In genomic region chr8:44933478-44933877, GRCm38 (mm10) we compare ENCODE assay signal across 8 mouse cellular contexts. TPM values are rescaled to one million over a fixed set of nuclear protein-coding genes. Genes with fewer than 3 reads are reported as not detected.
DNase-seq lines count a peak whose midpoint lies in the region; ATAC-seq lines count a peak whose summit lies in the region.

No protein-coding gene starts in this region.

- H3K4me3 ChIP-seq in heart, embryonic 15.5 days, result peak overlapping the region; percentile 89
- no peak overlapping the region; the same call in 1 of the 2 replicates for H3K4me3 ChIP-seq in forebrain, embryonic 16.5 days (replicated peaks; ENCODE audit: low read length)
- peak overlapping the region; percentile 79 for H3K4me3 ChIP-seq in midbrain, embryonic 13.5 days (replicated peaks)

- no peaks in the 10 kb centered on the region for H3K9me3 ChIP-seq in heart, embryonic 15.5 days (replicated peaks)
- no peaks in the 10 kb centered on the region for H3K9me3 ChIP-seq in forebrain, embryonic 16.5 days (ENCODE audit: control insufficient read depth, low read length)
- H3K9me3 ChIP-seq in midbrain, embryonic 13.5 days, result no peaks in the 10 kb centered on the region

- H3K4me2 ChIP-seq in heart, embryonic 15.5 days, result peak overlapping the region; percentile 90
- peak overlapping the region; percentile 97 for H3K4me2 ChIP-seq in forebrain, embryonic 16.5 days (ENCODE audit: low read length)
- peak overlapping the region; percentile 76 for H3K4me2 ChIP-seq in midbrain, embryonic 13.5 days (replicated peaks)

- ATAC-seq in heart, embryonic 15.5 days (replicated peaks; ENCODE audit: insufficient number of reproducible peaks, insufficient read depth, low FRiP score, low read depth), result no peak
- no peak for ATAC-seq in forebrain, embryonic 16.5 days
- no peak for ATAC-seq in midbrain, embryonic 13.5 days

- WGBS in heart, embryonic 15.5 days, result 41% methylated on average over 6 of the region's 6 CpGs
- WGBS in forebrain, embryonic 16.5 days, result 52% methylated on average over 6 of the region's 6 CpGs
- 37% methylated on average over 6 of the region's 6 CpGs for WGBS in midbrain, embryonic 13.5 days

- 0 out of 2 replicates have a peak, but pooled peaks cover 3% of the 10 kb centered on the region for H3K4me1 ChIP-seq in heart, embryonic 15.5 days (replicated peaks)
- peaks cover 19% of the 10 kb centered on the region for H3K4me1 ChIP-seq in forebrain, embryonic 16.5 days (replicated peaks; ENCODE audit: control insufficient read depth, insufficient read depth, low read length)
- H3K4me1 ChIP-seq in midbrain, embryonic 13.5 days (replicated peaks), result peaks cover 17% of the 10 kb centered on the region

- DNase-seq in heart, adult 9 months (ENCODE audit: low spot score in 2 of 2), result no peak
- peak; percentile 39 for DNase-seq in embryo, embryonic 11 days
- DNase-seq in gastrocnemius, postnatal 10 days, result no peak
- DNase-seq in layer of hippocampus, adult 8-10 months (ENCODE audit: low spot score in 2 of 2), result no peak
- no peak for DNase-seq in right cerebral cortex, postnatal 25 days

- H3K36me3 ChIP-seq in heart, embryonic 15.5 days, result no peaks in the 10 kb centered on the region
- H3K36me3 ChIP-seq in forebrain, embryonic 16.5 days (ENCODE audit: control insufficient read depth, insufficient read depth), result no peaks in the 10 kb centered on the region
- H3K36me3 ChIP-seq in midbrain, embryonic 13.5 days, result no peaks in the 10 kb centered on the region

- no peaks in the 10 kb centered on the region for H3K27me3 ChIP-seq in heart, embryonic 15.5 days
- H3K27me3 ChIP-seq in forebrain, embryonic 16.5 days (replicated peaks; ENCODE audit: control insufficient read depth, insufficient read depth, low read length), result no peaks in the 10 kb centered on the region
- H3K27me3 ChIP-seq in midbrain, embryonic 13.5 days, result 0 out of 2 replicates have a peak, but pooled peaks cover 5% of the 10 kb centered on the region

- no peak overlapping the region for H3K9ac ChIP-seq in heart, embryonic 15.5 days
- H3K9ac ChIP-seq in forebrain, embryonic 16.5 days (replicated peaks; ENCODE audit: low read depth, low read length), result no peak overlapping the region
- no peak overlapping the region for H3K9ac ChIP-seq in midbrain, embryonic 13.5 days (replicated peaks)

- no peak overlapping the region for H3K27ac ChIP-seq in heart, embryonic 15.5 days
- H3K27ac ChIP-seq in forebrain, embryonic 16.5 days (ENCODE audit: low read length), result no peak overlapping the region
- no peak overlapping the region for H3K27ac ChIP-seq in midbrain, embryonic 13.5 days

RNA-seq across cellular contexts. Expression of gene Fat1, which starts 1.8 kb away (rescaled TPM):
- 10.9 and 11.9 TPM in 2 replicates for polyA plus RNA-seq in heart, embryonic 15.5 days (2015; fragmentation: Nextera tagmentation; extraction: Ambion mirVana)
- polyA plus RNA-seq in forebrain, embryonic 16.5 days (2015; fragmentation: Nextera tagmentation; extraction: Ambion mirVana), result 8.7 and 10.4 TPM in 2 replicates
- polyA plus RNA-seq in midbrain, embryonic 13.5 days (2015; fragmentation: Nextera tagmentation; extraction: Ambion mirVana), result 10.9 and 11.9 TPM in 2 replicates
- total RNA-seq in gastrocnemius, postnatal 10 days (2021), result 10 to 100 TPM; 17.8 to 30.4 TPM
- total RNA-seq in layer of hippocampus, adult 8-10 months (2022), result 10 to 100 TPM; 23.0 to 24.5 (median 24.4) TPM
